Mouse (Mus musculus) neural tube, embryonic 14.5 days (tissue): ENCODE data around the gene Stk39. TPM values are rescaled to one million over a fixed set of nuclear protein-coding genes. Genes with fewer than 3 reads are reported as not detected.

Experiments
- ATAC-seq: fragments of 200-750 bp; cut with Nextera tagmentation; 2 replicates; pipeline ENCODE4 v1.8.0; 2017; ENCODE audit warnings: low read depth, mild to moderate bottlenecking, moderate TSS enrichment, moderate library complexity
- H3K27ac ChIP-seq: fragments of 300-500 bp; sonication (generic); 2 replicates; pipeline ENCODE4 v1.5.1; 2014; ENCODE audit warnings: low read depth, mild to moderate bottlenecking, control low read depth, low read length, moderate library complexity, mixed read lengths
- H3K27me3 ChIP-seq: fragments of 300-500 bp; sonication (generic); 2 replicates; pipeline ENCODE4 v1.6.1; 2014; ENCODE audit warnings: low read length; ENCODE audit not compliant: control insufficient read depth, insufficient read depth
- H3K36me3 ChIP-seq: fragments of 300-500 bp; sonication (generic); 2 replicates; pipeline ENCODE4 v1.6.1; 2014; ENCODE audit warnings: low read length, mixed read lengths; ENCODE audit not compliant: control insufficient read depth, insufficient read depth
- H3K4me1 ChIP-seq: fragments of 300-500 bp; sonication (generic); 2 replicates; pipeline ENCODE4 v1.6.1; 2014; ENCODE audit warnings: low read length; ENCODE audit not compliant: control insufficient read depth, insufficient read depth
- H3K4me2 ChIP-seq: fragments of 300-500 bp; sonication (generic); 2 replicates; pipeline ENCODE4 v1.6.1; 2014; ENCODE audit warnings: mild to moderate bottlenecking, low read depth, low read length, control low read depth
- H3K4me3 ChIP-seq: fragments of 300-500 bp; sonication (generic); 2 replicates; pipeline ENCODE4 v1.5.1; 2014; ENCODE audit warnings: low read depth, low read length, control low read depth, mixed read lengths
- H3K9ac ChIP-seq: fragments of 300-500 bp; sonication (generic); replicated peaks from 2 replicates; pipeline ENCODE4 v1.6.1; 2014; ENCODE audit warnings: low read depth, mild to moderate bottlenecking, control low read depth, low read length, mixed read lengths
- H3K9me3 ChIP-seq: fragments of 300-500 bp; sonication (generic); 2 replicates; pipeline ENCODE4 v1.6.1; 2016; ENCODE audit warnings: low read length; ENCODE audit not compliant: control insufficient read depth
- WGBS: fragments of 180-500 bp; shearing (Covaris S2); extraction: QIAGEN DNeasy Blood & Tissue Kit; methylation state at CpG from one replicate; pipeline ENCODE4 v1.1.7; 2014; 5-methylcytosine and 5-hydroxymethylcytosine counted together
- polyA plus RNA-seq: library from polyadenylated mRNA; unstranded; fragments of >200 nt; fragmentation: Nextera tagmentation; extraction: Ambion mirVana; gene quantifications from 2 replicates; pipeline ENCODE4 v1.2.1, GENCODE M21; 2014

Gene Stk39
- polyA plus RNA-seq, 1 experiment from 2014 or later = 37.0 TPM

DNA sequence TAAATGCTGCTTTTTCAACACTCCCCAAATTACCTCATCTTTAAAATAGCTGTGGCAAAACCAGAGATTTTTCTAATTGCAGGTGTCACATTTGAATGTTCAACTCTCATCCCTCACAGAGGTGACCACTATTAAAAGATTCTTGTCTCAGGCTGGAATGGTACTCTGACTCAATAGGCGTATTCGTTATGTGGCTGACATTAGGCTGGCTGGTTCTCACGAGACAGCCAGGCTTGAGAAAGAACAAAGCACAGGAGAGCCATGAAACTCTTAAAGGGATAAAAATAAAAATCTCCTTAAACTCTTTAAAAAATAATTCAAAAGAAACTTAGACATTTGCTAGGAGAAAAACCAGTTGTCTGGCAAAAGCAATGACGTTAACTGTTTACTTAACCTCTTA is 853 bp upstream of the Stk39 start:
- Histone ChIP-seq H3K27me3 (0 out of 2 replicates have a peak, but pooled peaks cover 3% of the 10 kb centered on the region), H3K9me3 (no peaks in the 10 kb centered on the region), H3K4me3 (no peak overlapping the region), H3K36me3 (no peaks in the 10 kb centered on the region), H3K4me1 (peaks cover 3% of the 10 kb centered on the region; the same call in 1 of the 2 replicates), H3K9ac (no peak overlapping the region), H3K4me2 (peak overlapping the region; percentile 88; the same call in 1 of the 2 replicates), H3K27ac (no peak overlapping the region)
- WGBS = 33% methylated on average over 4 of the region's 4 CpGs
- no peak for ATAC-seq

DNA sequence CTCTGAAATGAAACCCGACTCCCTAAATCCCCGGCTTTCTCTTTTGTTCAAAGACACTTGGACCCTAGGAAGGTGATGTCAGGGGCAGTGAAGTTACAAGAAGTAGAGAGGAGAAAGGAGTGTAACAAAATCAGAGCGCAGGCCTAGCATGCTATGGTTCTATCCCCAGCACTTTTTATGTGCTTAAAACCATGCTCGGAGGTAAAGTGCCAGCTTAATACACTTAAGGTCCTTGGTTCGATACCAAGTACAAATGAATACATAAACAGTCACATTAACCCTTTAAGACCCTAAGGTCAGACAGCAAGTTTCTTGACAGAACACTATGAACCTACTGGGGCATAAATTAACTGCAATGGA is 463 bp upstream of the Stk39 start:
- Histone ChIP-seq H3K4me3 (peak overlapping the region; percentile 81), H3K4me1 (peaks cover 3% of the 10 kb centered on the region; the same call in 1 of the 2 replicates), H3K9me3 (no peaks in the 10 kb centered on the region), H3K27ac (no peak overlapping the region; the same call in 1 of the 2 replicates), H3K27me3 (0 out of 2 replicates have a peak, but pooled peaks cover 3% of the 10 kb centered on the region), H3K9ac (no peak overlapping the region), H3K36me3 (no peaks in the 10 kb centered on the region), H3K4me2 (peak overlapping the region; percentile 88)
- ATAC-seq = no peak
- WGBS = 2% methylated on average over 5 of the region's 5 CpGs

DNA sequence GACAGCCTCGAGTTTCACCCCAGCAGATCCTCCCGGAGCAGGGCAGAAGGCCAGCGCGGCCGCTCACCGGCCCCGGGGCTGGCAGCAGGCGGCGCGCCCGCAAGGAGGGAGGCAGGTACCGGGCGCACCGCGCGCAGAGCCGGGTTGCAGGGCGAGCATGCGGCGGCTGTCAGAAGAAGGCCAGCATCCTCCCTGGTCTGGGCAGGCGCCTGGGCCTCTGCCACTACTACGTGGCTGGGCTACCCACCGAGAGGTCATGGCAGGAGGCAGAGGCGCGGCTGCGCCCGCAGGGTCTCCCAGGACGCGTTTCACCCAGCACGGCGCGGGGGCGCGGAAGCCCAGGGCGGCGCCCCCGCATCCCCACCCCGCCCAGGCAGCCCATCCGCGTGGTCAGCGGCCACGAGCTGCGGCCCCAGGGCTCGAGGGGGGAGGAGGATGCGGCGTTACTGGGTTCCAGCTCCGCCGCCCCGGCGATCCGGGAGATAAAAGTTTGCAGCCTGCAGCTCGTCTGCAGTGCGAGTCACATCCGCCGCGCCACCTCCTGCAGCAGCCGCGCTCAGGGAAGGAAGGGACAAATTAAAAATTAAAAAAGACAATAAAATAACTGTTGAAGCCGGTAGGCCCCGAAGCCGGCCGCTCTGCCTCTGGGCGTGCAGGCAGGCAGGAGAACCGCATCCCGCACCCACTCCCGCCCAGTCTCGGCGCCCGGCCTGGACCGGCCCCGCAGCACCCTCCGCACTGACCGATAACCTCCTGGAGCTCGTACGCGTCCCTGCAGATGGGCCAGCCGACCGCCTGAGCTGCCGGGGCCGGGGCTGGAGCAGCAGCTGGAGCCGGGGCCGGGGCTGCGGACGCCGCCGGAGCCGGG is 943 bp downstream of the Stk39 start:
- ATAC-seq = peak; percentile 83
- peaks cover 3% of the 10 kb centered on the region; the same call in 1 of the 2 replicates for H3K4me1 ChIP-seq
- H3K4me2 ChIP-seq = peak overlapping the region; percentile 88
- H3K27me3 ChIP-seq = 0 out of 2 replicates have a peak, but pooled peaks cover 3% of the 10 kb centered on the region
- H3K9me3 ChIP-seq = no peaks in the 10 kb centered on the region
- peak overlapping the region; percentile 92 for H3K27ac ChIP-seq
- under 1% methylated on average over 61 of the region's 87 CpGs for WGBS
- H3K36me3 ChIP-seq = no peaks in the 10 kb centered on the region
- H3K9ac ChIP-seq = peak overlapping the region; percentile 92
- H3K4me3 ChIP-seq = peak overlapping the region; percentile 81

DNA sequence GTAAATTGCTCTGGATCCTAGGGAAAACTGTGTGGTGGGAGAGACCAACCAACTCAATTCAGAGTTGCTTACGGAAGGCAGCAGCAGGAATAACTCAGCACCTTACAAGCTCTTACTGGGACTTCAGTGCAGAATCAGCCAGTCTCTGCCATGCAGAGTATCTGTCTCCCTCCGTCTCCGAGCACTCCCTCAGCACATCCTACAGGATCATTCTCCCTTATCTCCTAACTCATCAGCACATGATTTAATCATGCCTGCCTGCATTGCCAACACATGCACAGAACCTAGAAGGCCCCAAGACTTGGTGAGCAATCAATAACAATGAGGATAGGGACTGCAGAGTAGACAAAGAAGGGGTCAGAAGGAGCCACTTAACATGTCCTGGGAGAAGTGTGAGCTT is 2.6 kb downstream of the Stk39 start:
- ATAC-seq = no peak
- Histone ChIP-seq H3K4me2 (peak overlapping the region; percentile 21; the same call in 1 of the 2 replicates), H3K27me3 (0 out of 2 replicates have a peak, but pooled peaks cover 3% of the 10 kb centered on the region), H3K4me1 (peaks cover 3% of the 10 kb centered on the region; the same call in 1 of the 2 replicates), H3K9ac (no peak overlapping the region), H3K9me3 (no peaks in the 10 kb centered on the region), H3K4me3 (no peak overlapping the region), H3K27ac (no peak overlapping the region), H3K36me3 (no peaks in the 10 kb centered on the region)
- 53% methylated on average over 3 of the region's 3 CpGs for WGBS

DNA sequence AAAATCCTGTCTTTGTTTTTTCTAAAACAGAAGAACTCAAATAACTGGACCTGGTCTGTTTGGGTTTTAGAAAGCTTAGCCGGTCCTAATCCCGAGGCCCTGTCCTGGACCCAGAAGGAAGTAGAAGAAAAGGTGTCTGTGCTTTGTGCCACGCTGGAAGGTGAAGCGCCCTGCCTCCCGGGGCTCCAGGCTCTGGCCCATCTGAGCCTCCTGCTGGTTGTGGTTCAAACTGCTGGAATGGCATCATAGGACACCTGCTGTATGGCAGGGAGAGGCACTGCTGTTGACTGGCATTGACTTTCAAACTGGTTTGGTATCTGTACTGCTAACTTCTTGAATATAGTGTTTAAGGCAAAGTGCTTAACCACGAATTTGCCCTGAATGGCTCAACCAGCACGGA is 3.4 kb downstream of the Stk39 start:
- Histone ChIP-seq H3K4me1 (peaks cover 3% of the 10 kb centered on the region; the same call in 1 of the 2 replicates), H3K9me3 (no peaks in the 10 kb centered on the region), H3K36me3 (no peaks in the 10 kb centered on the region), H3K27ac (no peak overlapping the region), H3K4me2 (no peak overlapping the region), H3K27me3 (0 out of 2 replicates have a peak, but pooled peaks cover 3% of the 10 kb centered on the region), H3K4me3 (no peak overlapping the region), H3K9ac (no peak overlapping the region)
- ATAC-seq = no peak
- WGBS = 63% methylated on average over 7 of the region's 7 CpGs

DNA sequence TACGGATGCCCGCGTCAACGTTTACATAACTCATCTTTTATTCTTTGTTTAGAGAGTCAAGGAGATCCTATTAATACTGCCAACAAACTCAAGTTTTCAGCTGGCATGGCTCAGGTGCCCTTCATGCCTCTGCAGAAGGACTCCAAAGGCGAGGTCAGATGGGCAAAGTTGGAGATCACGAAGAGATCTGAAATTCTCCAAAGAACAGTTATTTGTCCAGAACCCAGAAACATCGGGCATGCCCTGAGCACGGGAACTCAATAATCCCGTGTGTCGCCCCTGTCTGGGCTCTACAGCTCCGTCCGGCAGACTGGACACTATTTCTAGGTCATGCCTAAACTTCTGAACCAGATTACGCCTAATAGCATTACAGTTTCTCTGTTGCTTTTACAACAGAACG is 3.8 kb downstream of the Stk39 start:
- Histone ChIP-seq H3K9ac (no peak overlapping the region), H3K9me3 (no peaks in the 10 kb centered on the region), H3K4me1 (peaks cover 3% of the 10 kb centered on the region; the same call in 1 of the 2 replicates), H3K4me2 (no peak overlapping the region), H3K27ac (no peak overlapping the region), H3K4me3 (no peak overlapping the region), H3K27me3 (0 out of 2 replicates have a peak, but pooled peaks cover 3% of the 10 kb centered on the region), H3K36me3 (no peaks in the 10 kb centered on the region)
- WGBS = 92% methylated on average over 14 of the region's 14 CpGs
- ATAC-seq = no peak

DNA sequence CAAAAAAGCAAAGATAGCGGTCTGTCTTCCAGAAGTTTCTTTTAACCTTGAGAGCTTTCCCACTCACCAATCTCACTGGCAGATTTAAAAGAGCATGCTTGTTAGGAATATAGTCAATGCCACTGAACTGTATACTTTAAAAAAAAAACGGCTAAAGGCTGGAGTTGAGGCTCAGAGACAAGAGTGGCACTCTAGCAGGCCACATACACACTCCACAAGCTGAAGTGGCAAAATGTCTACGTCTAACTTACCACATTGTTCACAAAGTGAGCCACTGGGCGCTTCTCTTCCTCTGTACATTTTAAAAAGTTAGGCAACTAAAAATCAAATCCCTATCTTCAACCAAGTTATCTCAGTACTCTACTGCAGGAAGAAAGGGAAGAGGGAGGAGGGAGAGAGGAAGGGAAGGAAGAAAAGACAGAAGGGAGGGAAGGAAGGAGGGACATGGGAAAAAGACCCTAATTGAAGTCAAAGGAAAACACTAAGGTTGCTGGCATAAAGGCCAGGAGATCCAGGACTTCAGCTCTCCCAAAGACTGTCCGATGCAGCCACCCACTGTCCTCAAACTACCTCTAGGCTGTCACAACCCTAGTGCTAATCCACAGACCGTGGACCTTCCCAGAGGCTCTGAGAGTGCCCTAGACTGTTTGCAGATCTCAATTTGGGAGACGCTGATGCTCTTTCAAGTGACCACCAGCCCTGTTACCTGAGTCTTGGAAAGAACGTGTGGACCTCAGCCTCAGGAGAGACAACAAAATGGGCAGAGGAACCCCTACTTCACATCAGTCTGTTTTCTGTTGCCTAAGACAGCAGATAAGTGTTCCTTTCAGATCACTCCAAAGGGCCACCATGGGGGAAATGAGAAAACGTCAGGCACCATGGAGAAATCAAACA is 4.7 kb downstream of the Stk39 start:
- Histone ChIP-seq H3K27me3 (0 out of 2 replicates have a peak, but pooled peaks cover 3% of the 10 kb centered on the region), H3K9ac (no peak overlapping the region), H3K4me3 (no peak overlapping the region), H3K9me3 (no peaks in the 10 kb centered on the region), H3K4me2 (no peak overlapping the region), H3K27ac (no peak overlapping the region), H3K36me3 (no peaks in the 10 kb centered on the region), H3K4me1 (peaks cover under 1% of the 10 kb centered on the region; the same call in 1 of the 2 replicates)
- no peak for ATAC-seq
- 79% methylated on average over 9 of the region's 9 CpGs for whole genome bisulfite sequencing

DNA sequence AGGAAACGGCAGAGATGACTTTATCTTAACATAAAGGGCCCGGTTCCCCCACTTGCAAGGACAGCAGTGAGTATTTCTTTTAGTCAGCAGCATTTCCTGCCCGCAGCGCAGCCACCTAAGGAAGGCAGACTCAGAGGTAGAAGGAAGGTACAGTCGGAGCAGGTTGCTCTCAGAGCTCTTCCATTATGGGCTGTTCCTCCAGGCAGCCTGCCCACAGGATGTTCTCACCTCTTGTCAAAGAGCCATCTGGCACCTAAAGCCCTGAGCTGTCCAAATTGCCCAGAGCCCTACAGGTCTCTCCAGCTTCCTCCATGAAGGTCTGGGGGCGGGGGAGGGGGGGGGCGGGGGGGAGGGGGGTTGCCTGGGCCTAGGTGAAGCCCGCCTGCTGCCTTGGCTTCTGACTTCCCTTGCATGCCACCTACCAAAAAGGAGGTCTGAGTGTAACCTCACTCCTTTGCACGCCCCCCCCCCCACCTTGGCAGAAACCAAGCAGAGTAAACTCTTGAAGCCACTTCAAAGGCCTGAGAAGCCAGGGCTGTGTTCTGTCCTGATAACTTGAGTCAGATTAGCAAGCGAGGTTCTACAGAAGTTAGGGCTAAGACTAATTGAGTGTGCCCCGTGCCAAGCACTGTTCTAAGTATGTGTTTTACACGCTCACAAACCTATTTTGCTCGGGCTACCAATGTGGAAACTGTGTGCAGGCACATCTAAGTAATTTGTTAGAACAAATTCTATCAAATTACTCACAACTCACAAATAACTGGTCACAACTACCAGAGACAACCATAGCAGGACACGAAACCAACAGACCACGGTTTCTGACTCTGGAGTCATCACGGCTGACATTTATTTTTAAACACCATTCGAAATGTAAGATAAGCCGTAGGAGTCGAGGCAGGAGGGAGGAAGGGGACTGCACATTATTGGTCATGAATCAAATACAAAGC is 5.7 kb downstream of the Stk39 start:
- Histone ChIP-seq H3K4me1 (no peaks in the 10 kb centered on the region; the same call in 1 of the 2 replicates), H3K9me3 (no peaks in the 10 kb centered on the region), H3K27me3 (0 out of 2 replicates have a peak, but pooled peaks cover 3% of the 10 kb centered on the region), H3K27ac (no peak overlapping the region), H3K4me3 (no peak overlapping the region), H3K9ac (no peak overlapping the region), H3K36me3 (no peaks in the 10 kb centered on the region), H3K4me2 (no peak overlapping the region)
- 80% methylated on average over 17 of the region's 19 CpGs for WGBS
- ATAC-seq = no peak
